Mouse (Mus musculus): ENCODE measurements around the gene Mal. TPM values are rescaled to one million over a fixed set of nuclear protein-coding genes. Genes with fewer than 3 reads are reported as not detected.

The Mal gene
- polyA plus RNA-seq (2011; ENCODE audit: insufficient read depth, insufficient read length, low replicate concordance, missing spikeins) = 0.55 TPM in 1 of 2 replicates, not detected in the other

GRCm38 (mm10) chr2:127656086-127656720, at the start of gene Mal:
TSS of gene Mal (minus strand) at chr2:127656695.
- 3% methylated on average over 43 of the region's 43 CpGs for WGBS
- H3K4me3 ChIP-seq (replicated peaks; ENCODE audit: control insufficient read depth, low read depth, low read length) = no peak within 1 kb of the TSS
- no peaks in the 10 kb centered on the region for H3K4me1 ChIP-seq (ENCODE audit: control insufficient read depth, insufficient read depth, low read length)
- H3K27ac ChIP-seq (ENCODE audit: control insufficient read depth, insufficient read depth, low read depth, low read length, poor library complexity) = no peak within 1 kb of the TSS
- TF ChIP-seq POLR2A (IDR thresholded peaks at IDR 0.05; ENCODE audit: borderline replicate concordance, control insufficient read depth, low read depth, low read length) = no peak
- TF ChIP-seq CTCF (IDR thresholded peaks at IDR 0.05; ENCODE audit: control insufficient read depth, insufficient read depth, low read length) = no peak

DNA sequence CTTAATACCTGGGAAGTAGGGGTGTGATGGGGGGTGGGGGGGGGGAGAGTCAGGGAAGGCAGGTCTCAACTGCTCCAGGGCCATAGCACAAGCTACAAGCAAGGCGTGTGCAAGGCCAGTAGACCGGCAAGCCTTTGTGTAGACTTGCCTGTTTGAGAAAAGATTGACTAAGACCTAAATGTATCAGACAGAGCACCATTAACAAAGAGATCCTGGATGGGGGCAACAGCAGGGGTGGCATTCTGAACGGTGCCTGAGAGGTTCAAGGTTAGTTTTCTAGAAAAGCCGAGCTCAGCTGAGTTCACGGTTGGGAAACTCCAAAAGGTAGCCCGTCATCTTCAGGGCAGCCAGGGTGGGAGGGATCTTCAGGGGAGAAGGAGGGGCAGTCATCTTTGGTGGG, 48.8 kb upstream of the Mal start:
- no peak for TF ChIP-seq POLR2A (IDR thresholded peaks at IDR 0.05; ENCODE audit: borderline replicate concordance, control insufficient read depth, low read depth, low read length)
- TF ChIP-seq CTCF (IDR thresholded peaks at IDR 0.05; ENCODE audit: control insufficient read depth, insufficient read depth, low read length) = no peak
- Histone ChIP-seq H3K4me3 (replicated peaks; ENCODE audit: control insufficient read depth, low read depth, low read length) (no peak overlapping the region), H3K27ac (ENCODE audit: control insufficient read depth, insufficient read depth, low read depth, low read length, poor library complexity) (no peak overlapping the region), H3K4me1 (ENCODE audit: control insufficient read depth, insufficient read depth, low read length) (no peaks in the 10 kb centered on the region)
- WGBS = 88% methylated on average over 6 of the region's 6 CpGs

GRCm38 (mm10) chr2:127689239-127689638, 32.7 kb upstream of the Mal start:
- Histone ChIP-seq H3K4me3 (replicated peaks; ENCODE audit: control insufficient read depth, low read depth, low read length) (no peak overlapping the region), H3K4me1 (ENCODE audit: control insufficient read depth, insufficient read depth, low read length) (no peaks in the 10 kb centered on the region; the same call in 1 of the 2 replicates), H3K27ac (ENCODE audit: control insufficient read depth, insufficient read depth, low read depth, low read length, poor library complexity) (no peak overlapping the region)
- no peak for TF ChIP-seq POLR2A (IDR thresholded peaks at IDR 0.05; ENCODE audit: borderline replicate concordance, control insufficient read depth, low read depth, low read length)
- TF ChIP-seq CTCF (IDR thresholded peaks at IDR 0.05; ENCODE audit: control insufficient read depth, insufficient read depth, low read length) = no peak
- WGBS = 76% methylated on average over 4 of the region's 4 CpGs

- Histone ChIP-seq H3K4me3 (replicated peaks; ENCODE audit: control insufficient read depth, low read depth, low read length) (no peak overlapping the region), H3K4me1 (ENCODE audit: control insufficient read depth, insufficient read depth, low read length) (no peaks in the 10 kb centered on the region; the same call in 1 of the 2 replicates), H3K27ac (ENCODE audit: control insufficient read depth, insufficient read depth, low read depth, low read length, poor library complexity) (no peak overlapping the region)
- TF ChIP-seq CTCF (IDR thresholded peaks at IDR 0.05; ENCODE audit: control insufficient read depth, insufficient read depth, low read length) (peak; percentile 63), POLR2A (IDR thresholded peaks at IDR 0.05; ENCODE audit: borderline replicate concordance, control insufficient read depth, low read depth, low read length) (no peak)
- WGBS = 34% methylated on average over 12 of the region's 12 CpGs
Observed at GRCm38 (mm10) chr2:127683687-127684331, 27.3 kb upstream of the Mal start.

- TF ChIP-seq CTCF (IDR thresholded peaks at IDR 0.05; ENCODE audit: control insufficient read depth, insufficient read depth, low read length) = no peak
- no peak for TF ChIP-seq POLR2A (IDR thresholded peaks at IDR 0.05; ENCODE audit: borderline replicate concordance, control insufficient read depth, low read depth, low read length)
- 19% methylated on average over 2 of the region's 2 CpGs for WGBS
- Histone ChIP-seq H3K4me3 (replicated peaks; ENCODE audit: control insufficient read depth, low read depth, low read length) (no peak overlapping the region), H3K4me1 (ENCODE audit: control insufficient read depth, insufficient read depth, low read length) (no peaks in the 10 kb centered on the region), H3K27ac (ENCODE audit: control insufficient read depth, insufficient read depth, low read depth, low read length, poor library complexity) (no peak overlapping the region)
Observed at GRCm38 (mm10) chr2:127667843-127668506, 11.5 kb upstream of the Mal start.

GRCm38 (mm10) chr2:127667015-127667414, 10.5 kb upstream of the Mal start:
- Histone ChIP-seq H3K4me1 (ENCODE audit: control insufficient read depth, insufficient read depth, low read length) (no peaks in the 10 kb centered on the region), H3K27ac (ENCODE audit: control insufficient read depth, insufficient read depth, low read depth, low read length, poor library complexity) (no peak overlapping the region), H3K4me3 (replicated peaks; ENCODE audit: control insufficient read depth, low read depth, low read length) (no peak overlapping the region)
- no peak for TF ChIP-seq CTCF (IDR thresholded peaks at IDR 0.05; ENCODE audit: control insufficient read depth, insufficient read depth, low read length)
- TF ChIP-seq POLR2A (IDR thresholded peaks at IDR 0.05; ENCODE audit: borderline replicate concordance, control insufficient read depth, low read depth, low read length) = no peak

DNA sequence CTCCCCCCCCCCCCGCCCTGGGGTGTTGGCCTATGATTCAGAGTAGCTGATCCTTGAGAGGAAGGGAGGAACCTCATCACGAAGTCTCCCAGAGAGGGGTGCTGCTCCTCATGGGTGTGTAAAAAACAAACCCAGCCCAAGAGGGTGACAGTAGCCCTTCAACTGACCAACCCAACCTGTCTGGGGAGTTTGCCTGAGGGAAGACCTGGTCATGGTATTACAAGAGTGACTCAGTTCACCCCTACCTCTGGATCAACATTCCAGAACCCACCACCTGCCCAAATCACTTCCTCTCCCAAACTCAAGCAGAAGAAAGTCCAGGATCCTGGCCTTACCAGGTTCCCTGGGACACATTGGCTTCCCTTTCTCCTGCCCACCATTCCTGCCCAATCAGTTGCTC, 6.2 kb upstream of the Mal start:
- Histone ChIP-seq H3K4me3 (replicated peaks; ENCODE audit: control insufficient read depth, low read depth, low read length) (no peak overlapping the region), H3K27ac (ENCODE audit: control insufficient read depth, insufficient read depth, low read depth, low read length, poor library complexity) (no peak overlapping the region), H3K4me1 (ENCODE audit: control insufficient read depth, insufficient read depth, low read length) (no peaks in the 10 kb centered on the region)
- TF ChIP-seq POLR2A (IDR thresholded peaks at IDR 0.05; ENCODE audit: borderline replicate concordance, control insufficient read depth, low read depth, low read length) (no peak), CTCF (IDR thresholded peaks at IDR 0.05; ENCODE audit: control insufficient read depth, insufficient read depth, low read length) (no peak)
- WGBS = 28% methylated on average over 2 of the region's 2 CpGs

DNA sequence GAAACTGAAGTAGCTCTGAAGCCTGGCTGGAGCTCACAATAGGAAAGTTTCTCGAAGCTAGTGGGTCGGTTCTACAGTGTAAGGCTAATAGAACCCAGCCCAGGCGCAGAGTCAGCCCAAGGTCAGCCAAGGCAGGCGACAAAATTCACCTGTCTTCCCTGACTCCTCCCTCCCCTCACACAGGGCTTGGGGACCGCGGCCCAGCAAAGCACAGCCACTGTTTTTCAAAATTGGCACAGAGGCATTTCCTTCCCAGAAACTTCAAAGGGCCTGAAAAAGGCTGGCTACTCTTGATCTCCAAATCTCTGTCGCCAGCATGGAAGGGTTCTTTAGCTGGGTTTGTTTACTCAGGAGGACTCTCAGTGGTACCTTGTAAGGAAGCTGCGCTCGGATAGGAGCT, 1.1 kb downstream of the Mal start:
- WGBS = 8% methylated on average over 9 of the region's 9 CpGs
- no peak overlapping the region for H3K4me3 ChIP-seq (replicated peaks; ENCODE audit: control insufficient read depth, low read depth, low read length)

More for the DNA sequence above, 1.1 kb downstream of the Mal start:
- Histone ChIP-seq H3K27ac (ENCODE audit: control insufficient read depth, insufficient read depth, low read depth, low read length, poor library complexity) (no peak overlapping the region), H3K4me1 (ENCODE audit: control insufficient read depth, insufficient read depth, low read length) (no peaks in the 10 kb centered on the region)
- TF ChIP-seq POLR2A (IDR thresholded peaks at IDR 0.05; ENCODE audit: borderline replicate concordance, control insufficient read depth, low read depth, low read length) (no peak), CTCF (IDR thresholded peaks at IDR 0.05; ENCODE audit: control insufficient read depth, insufficient read depth, low read length) (no peak)

Measured in bone marrow, adult 2 months (tissue).